Mouse (Mus musculus): ENCODE measurements at regions not wholly inside any gene's neighbourhood (a gene's known extent, or its start where the extent isn't known, plus 50 kb on each side); places are given as distances from the start of the nearest gene placed in this dataset. TPM values are rescaled to one million over a fixed set of nuclear protein-coding genes. Genes with fewer than 3 reads are reported as not detected.
A peak's percentile ranks its signal among the peaks of the same experiment; 100 is the strongest.
"Not testable (repeated sequence)": the region's sequence is repeated elsewhere in the genome, so short reads cannot be mapped to it uniquely, and the experiment has no call there.

DNA sequence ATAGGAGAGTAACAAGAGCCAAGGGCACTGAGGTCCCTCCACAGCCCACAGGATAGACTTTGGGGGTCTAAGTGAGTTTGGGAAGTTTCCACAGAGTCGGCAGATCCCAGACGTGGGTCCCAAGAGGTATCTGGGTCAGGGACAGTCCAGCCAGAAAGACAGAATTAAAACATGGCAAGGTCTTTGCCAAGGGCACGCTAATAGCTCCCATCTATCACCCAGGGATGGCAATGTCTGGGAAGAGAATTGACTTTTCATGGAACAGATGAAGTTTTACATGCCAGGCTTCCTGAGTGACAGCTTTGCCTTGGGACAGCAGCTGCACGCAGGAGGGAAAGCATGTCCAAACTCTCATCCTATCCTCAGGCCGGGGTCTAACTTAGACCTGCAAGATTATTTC, 563.5 kb downstream of the Gm10330 start:
- H3K4me3 ChIP-seq; H3K36me3 ChIP-seq; H3K4me2 ChIP-seq (replicated peaks); H3K27me3 ChIP-seq; ATAC-seq (ENCODE audit: insufficient number of reproducible peaks, insufficient read depth, low FRiP score, low TSS enrichment); H3K9me3 ChIP-seq; H3K4me1 ChIP-seq; H3K27ac ChIP-seq; H3K9ac ChIP-seq: not testable (repeated sequence)
- WGBS = 67% methylated on average over 1 of the region's 5 CpGs

DNA sequence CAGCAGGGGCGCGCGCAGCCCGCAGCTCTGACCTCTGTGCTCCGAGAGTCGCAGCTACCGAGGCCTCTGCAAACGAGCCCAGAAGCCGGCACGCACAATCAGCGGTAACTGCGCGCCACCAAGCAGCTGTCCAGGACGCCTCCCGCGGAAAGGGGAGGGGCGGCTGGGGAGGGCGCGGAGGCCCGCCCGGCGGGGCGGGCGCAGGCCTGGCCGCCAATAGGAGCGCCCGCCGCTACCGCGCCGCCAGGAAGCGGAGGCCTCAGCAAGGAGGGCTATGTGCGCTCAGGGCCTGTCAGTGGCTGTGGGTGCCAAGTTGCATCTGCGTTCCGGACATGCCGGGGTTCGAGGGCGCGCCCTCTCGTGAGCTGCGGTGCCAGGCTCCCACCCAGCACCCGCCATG, 590.5 kb downstream of the Gm10330 start:
- H3K4me1 ChIP-seq, H3K27ac ChIP-seq, H3K27me3 ChIP-seq, H3K36me3 ChIP-seq, H3K9me3 ChIP-seq: not testable (repeated sequence)
- ATAC-seq (ENCODE audit: insufficient number of reproducible peaks, insufficient read depth, low FRiP score, low TSS enrichment) = peak; percentile 86
- Histone ChIP-seq H3K4me3 (peak overlapping the region; percentile 54), H3K9ac (peak overlapping the region; percentile 66), H3K4me2 (replicated peaks) (peak overlapping the region; percentile 47)
- under 1% methylated on average over 42 of the region's 42 CpGs for WGBS

DNA sequence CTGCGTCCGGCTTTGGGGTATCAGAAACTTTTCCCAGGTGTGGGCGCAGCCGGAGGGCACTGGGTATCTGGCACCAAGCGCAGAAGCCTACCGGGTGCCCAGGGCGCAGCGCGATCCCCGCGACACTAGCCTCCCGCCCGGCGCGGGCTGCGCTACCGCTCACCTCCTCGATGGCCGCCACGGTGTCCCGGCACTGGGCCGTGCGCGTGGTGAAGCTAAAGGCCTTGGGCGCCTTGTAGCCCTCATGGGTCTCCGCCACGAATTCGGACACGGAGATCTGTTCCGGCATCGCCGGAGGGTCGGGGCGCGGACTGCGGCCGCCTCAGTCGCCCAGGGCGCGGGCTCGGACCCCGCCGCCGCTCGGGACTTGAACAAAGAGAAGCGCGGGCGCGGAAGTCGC, 591.0 kb downstream of the Gm10330 start:
- 1% methylated on average over 50 of the region's 50 CpGs for WGBS

More for the DNA sequence above, 591.0 kb downstream of the Gm10330 start:
- not testable (repeated sequence) for H3K27me3 ChIP-seq; H3K36me3 ChIP-seq; H3K4me1 ChIP-seq; H3K27ac ChIP-seq; H3K9me3 ChIP-seq; ATAC-seq (ENCODE audit: insufficient number of reproducible peaks, insufficient read depth, low FRiP score, low TSS enrichment)
- H3K4me2 ChIP-seq (replicated peaks) = peak overlapping the region; percentile 47
- H3K9ac ChIP-seq = peak overlapping the region; percentile 66
- H3K4me3 ChIP-seq = peak overlapping the region; percentile 54

Small RNA genes in the stretch of these regions (microRNA-seq; reads per million reads assigned to microRNA genes)
- gene Gm26140 = not detected

All from embryonic facial prominence, embryonic 12.5 days (tissue).